24 mouse cellular contexts compared by ENCODE assay signal in the genomic region with DNA sequence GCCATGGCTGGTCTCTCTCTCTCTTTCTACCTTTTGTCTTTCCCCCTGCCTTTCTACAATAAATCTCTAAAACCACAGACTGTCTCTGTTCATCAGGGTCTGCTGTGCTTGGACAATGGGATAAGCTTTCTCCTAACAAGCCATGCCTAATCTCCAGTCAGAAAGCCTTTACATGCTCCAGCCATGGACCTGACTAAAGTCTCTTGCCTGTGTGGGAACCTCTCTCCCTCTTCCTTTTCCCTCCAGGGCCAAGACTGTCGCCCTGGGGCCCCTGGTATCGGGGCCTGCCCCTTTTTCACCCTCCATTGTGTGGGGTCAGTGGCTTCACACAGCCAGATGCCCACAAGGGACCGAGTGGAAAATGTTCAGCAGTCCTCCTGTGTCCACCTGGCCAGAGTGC.
"Had no signal": no experiment of that assay in that cellular context is flagged by ENCODE, and none has a peak within 500 bp of the region (broad histone marks: within the 10 kb centered on the region; RNA-seq: fewer than 3 reads in every experiment).

No protein-coding gene starts in this region.

- H3K9ac ChIP-seq: heart, embryonic 13.5 days; heart, embryonic 15.5 days; hindbrain, embryonic 13.5 days; hindbrain, embryonic 15.5 days; kidney, embryonic 15.5 days; limb, embryonic 13.5 days; limb, embryonic 15.5 days had no signal

- H3K27me3 ChIP-seq: heart, embryonic 13.5 days; heart, embryonic 15.5 days; hindbrain, embryonic 13.5 days; hindbrain, embryonic 15.5 days; kidney, embryonic 15.5 days; limb, embryonic 13.5 days; limb, embryonic 15.5 days had no signal

- DNase-seq: gastrocnemius, postnatal 14 days; gastrocnemius, postnatal 36 days; heart, adult 2 months; heart, postnatal 14 days; heart, postnatal 36 days; kidney, adult 11 months; kidney, adult 2 months; kidney, adult 9 months; kidney, postnatal 14 days; kidney, postnatal 36 days; layer of hippocampus, adult 9-11 months; layer of hippocampus, postnatal 36 days; left cerebral cortex, postnatal 4 days had no signal

- H3K9me3 ChIP-seq: heart, embryonic 13.5 days; heart, embryonic 15.5 days; hindbrain, embryonic 13.5 days; hindbrain, embryonic 15.5 days; kidney, embryonic 15.5 days; limb, embryonic 13.5 days; limb, embryonic 15.5 days had no signal

- H3K4me2 ChIP-seq: heart, embryonic 11.5 days; heart, embryonic 13.5 days; heart, embryonic 15.5 days; hindbrain, embryonic 13.5 days; hindbrain, embryonic 15.5 days; kidney, embryonic 15.5 days; limb, embryonic 13.5 days; limb, embryonic 15.5 days had no signal

- H3K4me1 ChIP-seq: heart, embryonic 13.5 days; heart, embryonic 15.5 days; hindbrain, embryonic 13.5 days; hindbrain, embryonic 15.5 days; kidney, embryonic 15.5 days; limb, embryonic 13.5 days; limb, embryonic 15.5 days had no signal

- ATAC-seq: hindbrain, postnatal 0 days; intestine, embryonic 16.5 days had no signal

- H3K4me3 ChIP-seq: heart, adult 2 months; heart, embryonic 13.5 days; heart, embryonic 15.5 days; hindbrain, embryonic 13.5 days; hindbrain, embryonic 15.5 days; kidney, embryonic 15.5 days; limb, embryonic 13.5 days; limb, embryonic 15.5 days had no signal

- H3K27ac ChIP-seq: heart, adult 2 months; heart, embryonic 13.5 days; heart, embryonic 15.5 days; hindbrain, embryonic 13.5 days; hindbrain, embryonic 15.5 days; hindbrain, postnatal 0 days; kidney, embryonic 15.5 days; kidney, postnatal 0 days; limb, embryonic 13.5 days; limb, embryonic 15.5 days had no signal

- H3K36me3 ChIP-seq: heart, embryonic 13.5 days; heart, embryonic 15.5 days; hindbrain, embryonic 13.5 days; hindbrain, embryonic 15.5 days; kidney, embryonic 15.5 days; limb, embryonic 13.5 days; limb, embryonic 15.5 days had no signal
